Mouse (Mus musculus): ENCODE data around the gene Nxt2. TPM values are rescaled to one million over a fixed set of nuclear protein-coding genes. Genes with fewer than 3 reads are reported as not detected.
"Not testable (repeated sequence)": the region's sequence is repeated elsewhere in the genome, so short reads cannot be mapped to it uniquely, and the experiment has no call there.

The Nxt2 gene
- polyA plus RNA-seq, 1 experiment from 2014 or later, result 18.9 TPM

- H3K4me1 ChIP-seq, result no peaks in the 10 kb centered on the region
- no peaks in the 10 kb centered on the region for H3K9me3 ChIP-seq (replicated peaks)
- peak overlapping the region; percentile 55 for H3K4me2 ChIP-seq
- 37% methylated on average over 7 of the region's 7 CpGs for WGBS
- H3K4me3 ChIP-seq (replicated peaks), result peak overlapping the region; percentile 53
- H3K27me3 ChIP-seq (replicated peaks), result no peaks in the 10 kb centered on the region; the same call in 1 of the 2 replicates
- 0 out of 2 replicates have a peak overlapping the region, but pooled peaks have one; percentile 41 for H3K27ac ChIP-seq (replicated peaks)
- H3K36me3 ChIP-seq, result no peaks in the 10 kb centered on the region
- H3K9ac ChIP-seq (replicated peaks), result peak overlapping the region; percentile 37; the same call in 1 of the 2 replicates
- no peak for ATAC-seq (ENCODE audit: low FRiP score)
These were observed 2.2 kb downstream of the Nxt2 start for GRCm38 (mm10) chrX:142228769-142229158.

GRCm38 (mm10) chrX:142236146-142236545, 9.6 kb downstream of the Nxt2 start:
- not testable (repeated sequence) for H3K27ac ChIP-seq (replicated peaks); H3K9ac ChIP-seq (replicated peaks); H3K27me3 ChIP-seq (replicated peaks); H3K4me2 ChIP-seq; H3K4me1 ChIP-seq; H3K36me3 ChIP-seq; H3K9me3 ChIP-seq (replicated peaks); ATAC-seq (ENCODE audit: low FRiP score); H3K4me3 ChIP-seq (replicated peaks)
- WGBS, result 83% methylated on average over 1 of the region's 1 CpGs

GRCm38 (mm10) chrX:142237101-142237500, 10.5 kb downstream of the Nxt2 start:
- no peaks in the 10 kb centered on the region for H3K27me3 ChIP-seq (replicated peaks)
- H3K4me3 ChIP-seq (replicated peaks), result no peak overlapping the region
- no peaks in the 10 kb centered on the region for H3K4me1 ChIP-seq
- no peak overlapping the region for H3K27ac ChIP-seq (replicated peaks)
- no peak for ATAC-seq (ENCODE audit: low FRiP score)
- H3K9me3 ChIP-seq (replicated peaks), result no peaks in the 10 kb centered on the region
- H3K4me2 ChIP-seq, result no peak overlapping the region
- WGBS, result 60% methylated on average over 2 of the region's 2 CpGs
- no peak overlapping the region for H3K9ac ChIP-seq (replicated peaks)
- H3K36me3 ChIP-seq, result no peaks in the 10 kb centered on the region

GRCm38 (mm10) chrX:142245682-142246327, 19.2 kb downstream of the Nxt2 start:
- H3K27me3 ChIP-seq (replicated peaks), result 0 out of 2 replicates have a peak, but pooled peaks cover 4% of the 10 kb centered on the region
- H3K36me3 ChIP-seq, result no peaks in the 10 kb centered on the region
- no peaks in the 10 kb centered on the region for H3K4me1 ChIP-seq
- no peak overlapping the region for H3K4me3 ChIP-seq (replicated peaks)
- no peak overlapping the region for H3K9ac ChIP-seq (replicated peaks)
- 74% methylated on average over 5 of the region's 5 CpGs for WGBS
- H3K27ac ChIP-seq (replicated peaks), result no peak overlapping the region
- H3K9me3 ChIP-seq (replicated peaks), result no peaks in the 10 kb centered on the region
- H3K4me2 ChIP-seq, result no peak overlapping the region
- ATAC-seq (ENCODE audit: low FRiP score), result no peak

- no peak overlapping the region for H3K4me3 ChIP-seq (replicated peaks)
- H3K9me3 ChIP-seq (replicated peaks), result no peaks in the 10 kb centered on the region
- 85% methylated on average over 7 of the region's 7 CpGs for WGBS
- H3K27ac ChIP-seq (replicated peaks), result no peak overlapping the region
- no peak overlapping the region for H3K9ac ChIP-seq (replicated peaks)
- H3K27me3 ChIP-seq (replicated peaks), result 0 out of 2 replicates have a peak, but pooled peaks cover 4% of the 10 kb centered on the region
- H3K4me2 ChIP-seq, result no peak overlapping the region
- H3K4me1 ChIP-seq, result no peaks in the 10 kb centered on the region
- H3K36me3 ChIP-seq, result no peaks in the 10 kb centered on the region
- ATAC-seq (ENCODE audit: low FRiP score), result no peak
These were observed 23.6 kb downstream of the Nxt2 start for GRCm38 (mm10) chrX:142250008-142250736.

GRCm38 (mm10) chrX:142276031-142276430, 49.5 kb downstream of the Nxt2 start:
- no peak overlapping the region for H3K4me2 ChIP-seq
- ATAC-seq (ENCODE audit: low FRiP score), result no peak
- H3K27me3 ChIP-seq (replicated peaks), result peaks cover 5% of the 10 kb centered on the region; the same call in 1 of the 2 replicates
- H3K36me3 ChIP-seq, result no peaks in the 10 kb centered on the region
- no peak overlapping the region for H3K27ac ChIP-seq (replicated peaks)
- H3K4me1 ChIP-seq, result no peaks in the 10 kb centered on the region
- no peak overlapping the region for H3K4me3 ChIP-seq (replicated peaks)
- no peaks in the 10 kb centered on the region for H3K9me3 ChIP-seq (replicated peaks)
- H3K9ac ChIP-seq (replicated peaks), result no peak overlapping the region
- WGBS, result 63% methylated on average over 3 of the region's 3 CpGs

GRCm38 (mm10) chrX:142276573-142276972, 50.0 kb downstream of the Nxt2 start:
- H3K27me3 ChIP-seq (replicated peaks), result peaks cover 4% of the 10 kb centered on the region; the same call in 1 of the 2 replicates
- no peak for ATAC-seq (ENCODE audit: low FRiP score)
- H3K4me1 ChIP-seq, result no peaks in the 10 kb centered on the region
- H3K4me3 ChIP-seq (replicated peaks), result no peak overlapping the region
- H3K9ac ChIP-seq (replicated peaks), result no peak overlapping the region
- WGBS, result 54% methylated on average over 3 of the region's 3 CpGs
- H3K27ac ChIP-seq (replicated peaks), result no peak overlapping the region
- no peaks in the 10 kb centered on the region for H3K9me3 ChIP-seq (replicated peaks)
- H3K4me2 ChIP-seq, result no peak overlapping the region
- no peaks in the 10 kb centered on the region for H3K36me3 ChIP-seq

GRCm38 (mm10) chrX:142285905-142286304, 59.3 kb downstream of the Nxt2 start:
- Histone ChIP-seq H3K27me3 (replicated peaks) (peaks cover 10% of the 10 kb centered on the region; the same call in 1 of the 2 replicates), H3K9ac (replicated peaks) (no peak overlapping the region), H3K4me1 (no peaks in the 10 kb centered on the region), H3K36me3 (no peaks in the 10 kb centered on the region), H3K4me2 (no peak overlapping the region), H3K9me3 (replicated peaks) (no peaks in the 10 kb centered on the region), H3K27ac (replicated peaks) (no peak overlapping the region), H3K4me3 (replicated peaks) (no peak overlapping the region)
- no peak for ATAC-seq (ENCODE audit: low FRiP score)
- 64% methylated on average over 5 of the region's 5 CpGs for WGBS

Other genes with a start within 250 kb of the Nxt2 start
- 0.03 and 0.08 TPM in 2 replicates for gene Gucy2f, start 29.8 kb upstream of the Nxt2 start, polyA plus RNA-seq (2015; fragmentation: Nextera tagmentation; extraction: Ambion mirVana)
- 34.1 and 44.9 TPM in 2 replicates for gene Kcne1l, start 79.5 kb downstream of the Nxt2 start, polyA plus RNA-seq (2015; fragmentation: Nextera tagmentation; extraction: Ambion mirVana)
- gene Acsl4, start 163.8 kb downstream of the Nxt2 start, polyA plus RNA-seq (2015; fragmentation: Nextera tagmentation; extraction: Ambion mirVana), result 25.7 and 28.5 TPM in 2 replicates

Data from neural tube, embryonic 15.5 days (tissue).